16 mouse cellular contexts compared by ENCODE assay signal in genomic region chr13:46038441-46039331, GRCm38 (mm10).
A peak's percentile ranks its signal among the peaks of the same experiment; 100 is the strongest.
DNase-seq lines count a peak whose midpoint lies in the region; ATAC-seq and TF ChIP-seq lines count a peak whose summit lies in the region.
"Had no signal": no experiment of that assay in that cellular context is flagged by ENCODE, and none has a peak within 500 bp of the region (broad histone marks: within the 10 kb centered on the region; RNA-seq: fewer than 3 reads in every experiment).

No protein-coding gene starts in this region.

- H3K4me2 ChIP-seq in heart, embryonic 13.5 days, result peak overlapping the region; percentile 2; the same call in 1 of the 2 replicates
- H3K4me2 ChIP-seq in midbrain, embryonic 12.5 days (replicated peaks), result no peak overlapping the region
- H3K4me2 ChIP-seq in midbrain, embryonic 16.5 days (ENCODE audit: low read length), result no peak overlapping the region
- H3K4me2 ChIP-seq in forebrain, embryonic 15.5 days (replicated peaks), result 0 out of 2 replicates have a peak overlapping the region, but pooled peaks have one; percentile 12
- H3K4me2 ChIP-seq: embryonic facial prominence, embryonic 15.5 days; heart, embryonic 15.5 days; liver, embryonic 12.5 days had no signal

- 55% methylated on average over 10 of the region's 10 CpGs for WGBS in heart, embryonic 13.5 days
- 31% methylated on average over 10 of the region's 10 CpGs for WGBS in midbrain, embryonic 12.5 days
- WGBS in midbrain, embryonic 16.5 days, result 21% methylated on average over 10 of the region's 10 CpGs
- WGBS in forebrain, embryonic 15.5 days, result 10% methylated on average over 10 of the region's 10 CpGs
- WGBS in olfactory bulb, adult 2 months, result 34% methylated on average over 10 of the region's 10 CpGs

- intact Hi-C loops in heart, postnatal 10 days (cut with DNase I), result no loop called here

- no peak for TF ChIP-seq POLR2A in olfactory bulb, adult 2 months (IDR thresholded peaks at IDR 0.05; ENCODE audit: insufficient read depth, low read depth, low read length)

- DNase-seq in heart, postnatal 10 days, result no peak
- no peak for DNase-seq in kidney, adult 18-20 months
- no peak for DNase-seq in heart, adult 8-10 months (ENCODE audit: low spot score)
- DNase-seq: cerebellum, adult 8-10 months; gastrocnemius, adult 2 months; lung, postnatal 10 days; thymus, postnatal 14 days had no signal

- H3K27ac ChIP-seq in heart, embryonic 13.5 days (replicated peaks), result no peak overlapping the region
- 0 out of 2 replicates have a peak overlapping the region, but pooled peaks have one; percentile 35 for H3K27ac ChIP-seq in midbrain, embryonic 12.5 days (replicated peaks)
- no peak overlapping the region for H3K27ac ChIP-seq in midbrain, embryonic 16.5 days (ENCODE audit: low read length)
- H3K27ac ChIP-seq in forebrain, embryonic 15.5 days (replicated peaks), result peak overlapping the region; percentile 81
- H3K27ac ChIP-seq in olfactory bulb, adult 2 months (ENCODE audit: insufficient read depth, low read depth, low read length), result peak overlapping the region; percentile 20; the same call in 1 of the 2 replicates
- H3K27ac ChIP-seq: embryonic facial prominence, embryonic 15.5 days; gastrocnemius, adult 2 months; heart, embryonic 15.5 days; liver, embryonic 12.5 days had no signal

- no peaks in the 10 kb centered on the region for H3K27me3 ChIP-seq in heart, embryonic 13.5 days (replicated peaks)
- no peaks in the 10 kb centered on the region for H3K27me3 ChIP-seq in midbrain, embryonic 12.5 days
- no peaks in the 10 kb centered on the region for H3K27me3 ChIP-seq in midbrain, embryonic 16.5 days (ENCODE audit: control insufficient read depth, insufficient read depth, low read depth, low read length)
- no peaks in the 10 kb centered on the region for H3K27me3 ChIP-seq in forebrain, embryonic 15.5 days
- H3K27me3 ChIP-seq: embryonic facial prominence, embryonic 15.5 days; heart, embryonic 15.5 days; liver, embryonic 12.5 days had no signal

- peaks cover 7% of the 10 kb centered on the region; the same call in 1 of the 2 replicates for H3K4me1 ChIP-seq in heart, embryonic 13.5 days
- H3K4me1 ChIP-seq in midbrain, embryonic 12.5 days, result peaks cover 39% of the 10 kb centered on the region
- peaks cover 14% of the 10 kb centered on the region for H3K4me1 ChIP-seq in midbrain, embryonic 16.5 days (ENCODE audit: control insufficient read depth, insufficient read depth, low read length)
- H3K4me1 ChIP-seq in forebrain, embryonic 15.5 days, result peaks cover 53% of the 10 kb centered on the region
- H3K4me1 ChIP-seq in olfactory bulb, adult 2 months (ENCODE audit: control insufficient read depth, insufficient read depth, low read length), result peaks cover 18% of the 10 kb centered on the region

- ATAC-seq in heart, embryonic 13.5 days (ENCODE audit: extremely low read depth, insufficient number of reproducible peaks, low FRiP score, low TSS enrichment), result no peak
- ATAC-seq in midbrain, embryonic 12.5 days (ENCODE audit: low FRiP score, low read depth), result no peak
- no peak for ATAC-seq in midbrain, embryonic 16.5 days
- peak; percentile 54 for ATAC-seq in forebrain, embryonic 15.5 days (replicated peaks)
- ATAC-seq: liver, embryonic 12.5 days had no signal

- H3K9ac ChIP-seq in heart, embryonic 13.5 days, result no peak overlapping the region
- no peak overlapping the region for H3K9ac ChIP-seq in midbrain, embryonic 12.5 days (replicated peaks)
- no peak overlapping the region for H3K9ac ChIP-seq in midbrain, embryonic 16.5 days (ENCODE audit: low read depth, low read length)
- no peak overlapping the region for H3K9ac ChIP-seq in forebrain, embryonic 15.5 days (replicated peaks)
- H3K9ac ChIP-seq: embryonic facial prominence, embryonic 15.5 days; heart, embryonic 15.5 days; liver, embryonic 12.5 days had no signal

- H3K9me3 ChIP-seq in heart, embryonic 13.5 days, result no peaks in the 10 kb centered on the region
- no peaks in the 10 kb centered on the region for H3K9me3 ChIP-seq in midbrain, embryonic 12.5 days
- no peaks in the 10 kb centered on the region for H3K9me3 ChIP-seq in midbrain, embryonic 16.5 days (replicated peaks; ENCODE audit: control insufficient read depth, low read length, poor library complexity, severe bottlenecking)
- H3K9me3 ChIP-seq in forebrain, embryonic 15.5 days, result no peaks in the 10 kb centered on the region
- H3K9me3 ChIP-seq: embryonic facial prominence, embryonic 15.5 days; G1E; heart, embryonic 15.5 days; liver, embryonic 12.5 days had no signal

- no peak for TF ChIP-seq CTCF in olfactory bulb, adult 2 months (IDR thresholded peaks at IDR 0.05; ENCODE audit: insufficient read depth, low read depth, low read length)

- no peaks in the 10 kb centered on the region for H3K36me3 ChIP-seq in heart, embryonic 13.5 days
- no peaks in the 10 kb centered on the region for H3K36me3 ChIP-seq in midbrain, embryonic 12.5 days
- H3K36me3 ChIP-seq in midbrain, embryonic 16.5 days (ENCODE audit: control insufficient read depth, insufficient read depth, low read length), result no peaks in the 10 kb centered on the region
- no peaks in the 10 kb centered on the region for H3K36me3 ChIP-seq in forebrain, embryonic 15.5 days
- H3K36me3 ChIP-seq: embryonic facial prominence, embryonic 15.5 days; G1E; heart, embryonic 15.5 days; liver, embryonic 12.5 days had no signal

- H3K4me3 ChIP-seq in heart, embryonic 13.5 days, result no peak overlapping the region
- no peak overlapping the region for H3K4me3 ChIP-seq in midbrain, embryonic 12.5 days
- H3K4me3 ChIP-seq in midbrain, embryonic 16.5 days (ENCODE audit: low read depth, low read length), result no peak overlapping the region
- H3K4me3 ChIP-seq in forebrain, embryonic 15.5 days, result no peak overlapping the region
- no peak overlapping the region for H3K4me3 ChIP-seq in olfactory bulb, adult 2 months (ENCODE audit: insufficient read depth, low read depth, low read length)
- H3K4me3 ChIP-seq: embryonic facial prominence, embryonic 15.5 days; gastrocnemius, adult 2 months; heart, embryonic 15.5 days; liver, embryonic 12.5 days had no signal

Comparison
In these comparisons a context has a peak if more than half of its experiments do, and no peak if none do; other contexts are left out.
1. H3K27ac ChIP-seq: peak in midbrain, embryonic 12.5 days (single experiment), forebrain, embryonic 15.5 days (single experiment) and olfactory bulb, adult 2 months (single experiment); none in heart, embryonic 13.5 days (single experiment) and midbrain, embryonic 16.5 days (single experiment).
2. H3K4me2 ChIP-seq: peak in heart, embryonic 13.5 days (single experiment) and forebrain, embryonic 15.5 days (single experiment); none in midbrain, embryonic 12.5 days (single experiment) and midbrain, embryonic 16.5 days (single experiment).